Mouse (Mus musculus): ENCODE measurements at regions not wholly inside any gene's neighbourhood (a gene's known extent, or its start where the extent isn't known, plus 50 kb on each side); places are given as distances from the start of the nearest gene placed in this dataset.

DNA sequence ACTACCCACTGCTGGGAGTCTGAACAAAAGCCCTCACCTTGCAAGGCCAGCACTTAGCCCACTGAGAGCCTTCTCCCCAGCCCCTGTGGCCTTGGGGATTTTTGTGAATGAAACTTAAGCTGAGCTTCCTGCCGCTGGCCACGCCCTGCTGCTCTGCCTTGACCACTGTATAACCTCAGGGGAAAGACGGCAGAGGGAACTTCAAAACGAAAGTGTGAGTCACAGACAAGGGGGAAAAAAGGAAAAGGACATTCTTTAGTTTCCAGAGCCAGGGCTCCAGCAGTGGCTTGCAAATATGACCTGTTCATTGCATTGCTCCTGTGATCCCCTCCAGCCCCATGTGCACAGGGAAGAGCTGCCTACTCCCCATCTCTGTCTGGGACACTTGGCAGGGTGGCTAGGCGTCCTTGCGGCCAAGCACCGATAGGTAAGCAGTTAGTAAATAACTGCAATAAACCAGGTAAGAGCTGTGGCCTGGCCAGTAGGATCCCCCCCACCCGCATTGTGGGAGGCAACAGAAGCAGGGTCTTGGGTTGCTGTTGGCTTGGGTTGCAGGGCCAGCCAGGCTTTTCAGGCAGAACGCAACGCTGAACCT, 97.2 kb downstream of the 1810010D01Rik start:
- Histone ChIP-seq H3K4me3 (replicated peaks in 1 of 3; ENCODE audit: low read depth in 2 of 3, low read length in 2 of 3, poor library complexity in 1 of 3) (no peak overlapping the region), H3K4me2 (ENCODE audit: insufficient read depth, low read depth, poor library complexity, severe bottlenecking) (peak overlapping the region; percentile 58), H3K27ac (ENCODE audit: insufficient read depth, low read depth) (peak overlapping the region; percentile 36; the same call in 1 of the 2 replicates), H3K4me1 (ENCODE audit: control insufficient read depth in 1 of 2, insufficient read depth in 2 of 2) (peaks cover 22 to 46% of the 10 kb centered on the region in 2 experiments), H3K9ac (ENCODE audit: insufficient read depth, low read depth) (no peak overlapping the region), H3K27me3 (replicated peaks) (peaks cover 9% of the 10 kb centered on the region), H3K36me3 (replicated peaks in 1 of 2; ENCODE audit: control insufficient read depth in 1 of 2, insufficient read depth in 1 of 2, low read length in 1 of 2) (no peaks in the 10 kb centered on the region), H3K9me3 (replicated peaks; ENCODE audit: low read length) (no peaks in the 10 kb centered on the region), H3K79me2 (replicated peaks; ENCODE audit: control insufficient read depth, extremely low read depth, insufficient read depth, poor library complexity, severe bottlenecking) (no peaks in the 10 kb centered on the region)
- in situ Hi-C loops (cut with MboI; ENCODE audit: low pct_ligation_motif_present, low pct_unique_long_range_greater_than_20kb, low sequenced_read_pairs): no loop called here
- dilution Hi-C loops (cut with MboI; ENCODE audit: extremely low pct_ligation_motif_present, extremely low pct_unique_long_range_greater_than_20kb, low sequenced_read_pairs): no loop called here
- DNase-seq (ENCODE audit: extremely low read depth): peak; percentile 81
- peak; percentile 52 for TF ChIP-seq JUN (IDR thresholded peaks at IDR 0.05; ENCODE audit: insufficient read depth, low read depth, low read length)
- TF ChIP-seq BHLHE40 (IDR thresholded peaks at IDR 0.05; ENCODE audit: low read depth, low read length): peak; percentile 58
- TF ChIP-seq MEF2A (IDR thresholded peaks at IDR 0.05; ENCODE audit: borderline replicate concordance, low read depth, low read length): peak; percentile 44; the same call in 1 of the 2 replicates
- TF ChIP-seq KAT2A (IDR thresholded peaks at IDR 0.05; ENCODE audit: insufficient replicate concordance, low read length): no peak
- TF ChIP-seq RCOR1 (conservative IDR thresholded peaks at IDR 0.05; ENCODE audit: low read depth, low read length): no peak
- no peak for TF ChIP-seq ZMIZ1 (IDR thresholded peaks at IDR 0.05; ENCODE audit: low read depth, low read length)
- TF ChIP-seq ETS1 (conservative IDR thresholded peaks at IDR 0.05; ENCODE audit: low read depth, low read length): peak; percentile 84
- TF ChIP-seq TBP (conservative IDR thresholded peaks at IDR 0.05; ENCODE audit: low read depth, low read length): no peak
- TF ChIP-seq NRF1 (IDR thresholded peaks at IDR 0.05; ENCODE audit: low read depth, low read length): no peak
- peak; percentile 88 for TF ChIP-seq IRF4 (IDR thresholded peaks at IDR 0.05; ENCODE audit: low read depth, low read length)
- 0 out of 2 replicates have a peak, but pooled peaks have one; percentile 9 for TF ChIP-seq ELF1 (IDR thresholded peaks at IDR 0.05; ENCODE audit: low read depth, low read length)
- no peak for TF ChIP-seq SMC3 (IDR thresholded peaks at IDR 0.05; ENCODE audit: low read depth, low read length)
- no peak for TF ChIP-seq CHD2 (IDR thresholded peaks at IDR 0.05; ENCODE audit: low read length)
- no peak for TF ChIP-seq GABPA (IDR thresholded peaks at IDR 0.05; ENCODE audit: insufficient replicate concordance, low read depth, low read length)
- 0 out of 2 replicates have a peak, but pooled peaks have one; percentile 28 for TF ChIP-seq JUND (conservative IDR thresholded peaks at IDR 0.05; ENCODE audit: low read depth, low read length)
- no peak for TF ChIP-seq ZC3H11A (IDR thresholded peaks at IDR 0.05; ENCODE audit: low read depth, low read length)
- no peak for TF ChIP-seq POLR2A (IDR thresholded peaks at IDR 0.05; ENCODE audit: low read depth, low read length)
- TF ChIP-seq USF1 (IDR thresholded peaks at IDR 0.05; ENCODE audit: low read depth, low read length): no peak
- TF ChIP-seq MAFK (IDR thresholded peaks at IDR 0.05; ENCODE audit: insufficient replicate concordance, low read length): no peak
- TF ChIP-seq EP300 (IDR thresholded peaks at IDR 0.05; ENCODE audit: low read length): peak; percentile 80
- no peak for TF ChIP-seq E2F4 (IDR thresholded peaks at IDR 0.05; ENCODE audit: insufficient replicate concordance, low read depth, low read length)
- TF ChIP-seq USF2 (conservative IDR thresholded peaks at IDR 0.05; ENCODE audit: low read depth, low read length): no peak
- no peak for TF ChIP-seq MYC (IDR thresholded peaks at IDR 0.05; ENCODE audit: low read depth, low read length)
- no peak for TF ChIP-seq TCF12 (IDR thresholded peaks at IDR 0.05; ENCODE audit: low read depth, low read length)
- no peak for TF ChIP-seq ZKSCAN1 (IDR thresholded peaks at IDR 0.05; ENCODE audit: borderline replicate concordance, low read depth, low read length)
- no peak for TF ChIP-seq NELFE (IDR thresholded peaks at IDR 0.05; ENCODE audit: low read depth, low read length)
- no peak for TF ChIP-seq ZNF384 (IDR thresholded peaks at IDR 0.05; ENCODE audit: low read depth, low read length)
- TF ChIP-seq UBTF (IDR thresholded peaks at IDR 0.05; ENCODE audit: low read depth, low read length): no peak
- TF ChIP-seq POLR2AphosphoS2 (IDR thresholded peaks at IDR 0.05; ENCODE audit: low read depth, low read length): no peak
- no peak for TF ChIP-seq MXI1 (IDR thresholded peaks at IDR 0.05; ENCODE audit: low read depth, low read length)
- TF ChIP-seq RAD21 (IDR thresholded peaks at IDR 0.05; ENCODE audit: low read depth, low read length): no peak
